Mouse (Mus musculus) B cell, adult 67 days (primary cell): ENCODE results near the gene Olfr427. TPM values are rescaled to one million over a fixed set of nuclear protein-coding genes. Genes with fewer than 3 reads are reported as not detected.

Experiments
- total RNA-seq, 2 experiments: library from RNA; stranded (reverse); gene quantifications; 4 replicates each; pipeline ENCODE4 v1.2.4; 2023

Olfr427 gene
- not detected for total RNA-seq

DNA sequence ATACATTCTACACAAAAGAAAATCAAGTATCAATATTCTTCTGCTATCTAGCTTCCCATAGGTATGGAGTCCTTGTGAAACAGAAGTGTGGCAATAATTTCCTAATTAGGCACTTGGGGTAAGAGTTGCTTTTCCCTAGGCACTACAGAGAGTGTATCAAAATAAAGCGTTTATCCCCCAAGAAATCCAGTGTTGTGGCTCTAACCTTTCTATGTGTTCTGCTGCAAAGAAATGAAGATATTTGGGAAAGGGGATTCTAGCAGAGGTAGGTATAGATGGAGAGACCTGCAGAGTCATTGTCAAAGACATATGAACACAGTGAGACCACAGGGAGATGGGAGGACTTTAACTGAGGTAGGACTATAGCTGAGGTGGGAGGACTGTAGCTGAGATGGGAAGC lies at the start of gene Olfr427:
Olfr427 (plus strand) TSS at position 301 of the 400 bp plus-strand sequence.

DNA sequence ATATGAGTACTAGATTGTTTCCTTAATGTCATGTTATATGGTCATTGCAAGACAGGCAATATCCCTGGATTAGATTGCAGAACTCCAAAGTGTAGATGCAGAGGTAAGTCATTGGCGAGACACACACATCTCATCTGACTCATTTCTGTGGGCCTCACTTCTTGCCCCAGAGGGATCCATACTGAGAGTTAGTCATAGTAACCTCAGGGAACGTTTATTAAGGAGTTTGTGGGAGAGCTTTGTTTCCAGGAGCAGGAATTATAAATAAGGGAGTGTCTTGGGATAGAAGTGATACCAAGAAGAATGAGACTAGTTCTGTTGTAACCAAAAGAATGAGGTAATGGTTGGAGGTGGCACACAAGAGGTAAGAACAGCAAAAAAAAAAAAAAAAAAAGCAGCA lies 47.8 kb upstream of the Olfr427 start, which contains the start of gene Olfr432:
Olfr432 (plus strand) TSS at position 313 of the 400 bp plus-strand sequence.

DNA sequence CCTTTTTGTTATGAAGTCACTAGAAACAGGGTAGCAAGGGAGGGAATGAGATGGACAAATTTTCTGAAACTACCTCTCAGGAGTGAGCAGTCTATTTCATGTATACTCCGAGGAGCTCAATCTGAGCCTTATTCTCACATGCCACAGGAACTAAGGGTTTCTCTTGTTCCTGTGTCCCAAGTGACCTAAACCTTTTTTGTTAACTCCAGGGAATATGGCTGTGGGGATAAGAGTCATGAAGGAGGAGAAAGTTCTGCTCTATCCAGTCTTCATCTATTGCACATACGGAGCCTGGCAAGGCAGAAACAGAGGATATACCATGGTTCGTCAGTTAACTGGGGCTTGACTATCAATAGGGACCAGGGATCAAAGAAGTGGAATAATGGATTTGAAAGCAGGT lies 30.4 kb upstream of the Olfr427 start, which contains the start of gene Olfr430:
Olfr430 (plus strand) TSS at position 301 of the 400 bp plus-strand sequence.

DNA sequence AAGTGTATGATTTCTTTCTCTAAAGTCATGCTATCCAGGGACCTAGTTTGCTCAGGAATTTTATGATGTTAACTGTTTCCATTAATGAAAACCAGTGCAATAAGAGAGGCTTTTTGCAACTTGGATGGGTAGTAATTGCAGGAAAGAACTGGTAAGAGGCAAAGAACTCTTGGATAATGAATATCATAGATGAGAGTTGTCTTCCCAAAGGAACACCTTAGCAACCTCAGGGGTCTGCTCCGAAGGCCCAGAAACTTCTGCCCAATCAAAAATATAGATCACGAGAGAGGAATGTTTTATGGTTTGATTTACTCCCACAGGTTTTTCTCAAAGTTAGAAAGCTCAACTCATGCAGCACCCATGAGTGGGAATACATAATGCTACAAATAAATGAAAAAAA lies 12.7 kb upstream of the Olfr427 start, which contains the start of gene Olfr429:
Olfr429 (plus strand) TSS at position 301 of the 400 bp plus-strand sequence.

DNA sequence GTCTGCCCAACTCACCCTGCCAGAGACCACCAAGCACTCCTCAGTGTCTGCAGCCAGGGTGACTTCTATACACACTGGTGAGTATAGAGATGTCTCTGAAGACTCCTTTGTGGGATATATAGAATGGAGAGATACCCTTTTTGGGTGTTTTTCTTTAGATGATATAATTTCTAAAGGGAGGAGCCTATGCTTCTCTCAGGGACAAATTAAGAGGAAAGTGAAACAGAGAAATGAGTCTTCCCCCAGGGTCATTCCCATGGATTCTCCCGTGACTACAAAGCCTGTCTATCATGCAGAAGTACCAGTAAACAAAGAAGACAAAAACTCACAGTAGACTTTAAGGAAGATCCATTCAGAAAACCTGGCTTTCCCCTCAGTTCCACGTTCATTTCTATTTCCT lies 24.4 kb downstream of the Olfr427 start, which contains the start of gene Olfr231:
Olfr231 (minus strand) TSS at position 101 of the 400 bp plus-strand sequence.

DNA sequence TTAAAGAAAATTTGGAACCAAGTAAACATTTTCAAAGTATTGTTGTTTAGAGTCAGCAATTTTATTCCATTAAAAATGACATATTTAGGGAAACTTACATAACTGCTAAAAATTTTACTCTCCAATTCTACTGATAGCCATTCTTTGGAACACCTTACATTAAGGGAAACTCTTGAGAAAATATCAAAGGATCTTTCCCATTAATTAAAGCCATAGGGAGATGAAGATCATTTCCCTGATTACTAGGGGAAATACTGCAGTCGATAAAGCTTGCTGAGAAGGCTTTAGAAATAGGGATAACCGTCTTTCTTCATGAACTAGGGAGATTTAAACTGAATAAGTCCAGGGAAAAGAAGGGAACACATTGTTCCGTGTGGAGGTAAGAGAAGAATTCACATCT lies 34.5 kb downstream of the Olfr427 start, which contains the start of gene Olfr424:
Olfr424 (plus strand) TSS at position 301 of the 400 bp plus-strand sequence.

Other genes with a start within 250 kb of the Olfr427 start
- under 1 TPM in 1 of 2 experiments, not detected in 1; 0.44 TPM for gene Ifi211, start 183.8 kb upstream of the Olfr427 start, total RNA-seq
- gene Mndal, start 154.4 kb upstream of the Olfr427 start, total RNA-seq = 100 to 1,000 TPM; 530 to 659 TPM
- 100 to 1,000 TPM; 289 to 326 TPM for gene Ifi203, start 154.2 kb upstream of the Olfr427 start, total RNA-seq
- gene Ifi202b, start 114.1 kb upstream of the Olfr427 start, total RNA-seq = not detected
- 1 to 10 TPM; 6.0 to 6.6 TPM for gene Ifi205, start 65.1 kb upstream of the Olfr427 start, total RNA-seq
- under 1 TPM; 0.52 to 0.53 TPM for gene Olfr433, start 56.2 kb upstream of the Olfr427 start, total RNA-seq
- gene Olfr432, start 47.7 kb upstream of the Olfr427 start, total RNA-seq = not detected
- gene Olfr430, start 30.3 kb upstream of the Olfr427 start, total RNA-seq = not detected
- not detected for gene Olfr429, start 12.6 kb upstream of the Olfr427 start, total RNA-seq
- gene Olfr231, start 24.3 kb downstream of the Olfr427 start, total RNA-seq = not detected
- not detected for gene Olfr424, start 34.6 kb downstream of the Olfr427 start, total RNA-seq
- gene Olfr420, start 58.7 kb downstream of the Olfr427 start, total RNA-seq = not detected
- under 1 TPM in 1 of 2 experiments, not detected in 1; 0.20 TPM for gene Spta1, start 75.9 kb downstream of the Olfr427 start, total RNA-seq
- gene Olfr419, start 155.2 kb downstream of the Olfr427 start, total RNA-seq = not detected
- gene Mptx1, start 233.6 kb downstream of the Olfr427 start, total RNA-seq = not detected